8 mouse cellular contexts compared by ENCODE assay signal in the genomic region with DNA sequence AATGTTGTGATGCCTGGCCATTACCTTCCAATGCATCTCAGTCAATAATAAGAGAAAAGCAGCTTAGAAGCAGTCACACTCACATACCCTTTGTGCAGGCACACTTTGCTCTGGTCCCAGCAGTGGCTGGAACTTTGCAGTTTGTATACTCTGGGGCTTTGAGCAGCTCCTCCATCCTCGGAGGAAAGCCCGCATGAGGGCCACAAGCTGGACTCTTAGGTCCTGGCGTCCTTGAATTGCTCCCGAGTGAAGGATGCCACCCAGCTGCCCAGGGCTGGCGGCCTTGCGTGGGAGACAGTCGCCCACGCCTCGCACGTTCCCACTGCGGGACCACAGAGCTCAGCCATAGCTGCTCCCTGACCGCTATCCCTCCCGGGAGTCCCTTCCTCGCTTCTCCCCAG. TPM values are rescaled to one million over a fixed set of nuclear protein-coding genes. Genes with fewer than 3 reads are reported as not detected.
DNase-seq lines count a peak whose midpoint lies in the region; ATAC-seq and TF ChIP-seq lines count a peak whose summit lies in the region.

No protein-coding gene starts in this region.

- H3K4me1 ChIP-seq in megakaryocyte, embryonic 14.5 days: peaks cover 69% of the 10 kb centered on the region
- no peaks in the 10 kb centered on the region for H3K4me1 ChIP-seq in hindbrain, embryonic 11.5 days (replicated peaks; ENCODE audit: control insufficient read depth, insufficient read depth, low read length)
- H3K4me1 ChIP-seq in lung, embryonic 16.5 days (replicated peaks; ENCODE audit: control insufficient read depth, insufficient read depth, low read length): peaks cover 7% of the 10 kb centered on the region; the same call in 1 of the 2 replicates
- H3K4me1 ChIP-seq in stomach, postnatal 0 days (replicated peaks; ENCODE audit: control insufficient read depth, insufficient read depth): no peaks in the 10 kb centered on the region

- no peak overlapping the region for H3K27ac ChIP-seq in hindbrain, embryonic 11.5 days (ENCODE audit: low read depth, low read length)
- H3K27ac ChIP-seq in lung, embryonic 16.5 days (ENCODE audit: low read length): peak overlapping the region; percentile 83
- H3K27ac ChIP-seq in stomach, postnatal 0 days (replicated peaks): peak overlapping the region; percentile 81

- ATAC-seq in megakaryocyte, adult 5-6 weeks (ENCODE audit: poor library complexity, severe bottlenecking): no peak
- peak; percentile 49 for ATAC-seq in hindbrain, embryonic 11.5 days (ENCODE audit: low FRiP score)
- peak; percentile 17; the same call in 1 of the 2 replicates for ATAC-seq in lung, embryonic 16.5 days (ENCODE audit: low read depth)
- ATAC-seq in stomach, postnatal 0 days (ENCODE audit: low FRiP score, low TSS enrichment): peak; percentile 18; the same call in 1 of the 2 replicates

- no peaks in the 10 kb centered on the region for H3K9me3 ChIP-seq in megakaryocyte, embryonic 14.5 days
- H3K9me3 ChIP-seq in hindbrain, embryonic 11.5 days (ENCODE audit: control insufficient read depth, low read length): no peaks in the 10 kb centered on the region
- no peaks in the 10 kb centered on the region for H3K9me3 ChIP-seq in lung, embryonic 16.5 days (ENCODE audit: control insufficient read depth, low read length)
- no peaks in the 10 kb centered on the region for H3K9me3 ChIP-seq in stomach, postnatal 0 days (ENCODE audit: control insufficient read depth, low read length)

- WGBS in hindbrain, embryonic 11.5 days: 10% methylated on average over 14 of the region's 14 CpGs
- 9% methylated on average over 14 of the region's 14 CpGs for WGBS in lung, embryonic 16.5 days
- 12% methylated on average over 14 of the region's 14 CpGs for WGBS in stomach, postnatal 0 days

- peak overlapping the region; percentile 96 for H3K4me3 ChIP-seq in megakaryocyte, embryonic 14.5 days (replicated peaks)
- H3K4me3 ChIP-seq in hindbrain, embryonic 11.5 days (ENCODE audit: low read depth, low read length): peak overlapping the region; percentile 41
- peak overlapping the region; percentile 62 for H3K4me3 ChIP-seq in lung, embryonic 16.5 days (ENCODE audit: low read length)
- peak overlapping the region; percentile 57 for H3K4me3 ChIP-seq in stomach, postnatal 0 days (ENCODE audit: low read depth, low read length)

- peak overlapping the region; percentile 58 for H3K9ac ChIP-seq in hindbrain, embryonic 11.5 days (ENCODE audit: low read depth, low read length)
- peak overlapping the region; percentile 81 for H3K9ac ChIP-seq in lung, embryonic 16.5 days (ENCODE audit: low read length)
- peak overlapping the region; percentile 72 for H3K9ac ChIP-seq in stomach, postnatal 0 days (ENCODE audit: low read length)

- peak; percentile 12 for DNase-seq in adrenal gland, adult 2 months
- no peak for DNase-seq in adrenal gland, postnatal 14 days
- peak; percentile 2 for DNase-seq in hindbrain, embryonic 11.5 days (ENCODE audit: low spot score)
- peak; percentile 13 for DNase-seq in stomach, postnatal 0 days (ENCODE audit: low spot score)
- no peak for DNase-seq in c-Kit-positive CD71-positive TER-119-positive erythroid progenitor cells, embryonic 14.5 days (ENCODE audit: low spot score)

- no peaks in the 10 kb centered on the region for H3K27me3 ChIP-seq in megakaryocyte, embryonic 14.5 days (replicated peaks)
- H3K27me3 ChIP-seq in hindbrain, embryonic 11.5 days (ENCODE audit: control insufficient read depth, insufficient read depth, low read length): peaks cover 4% of the 10 kb centered on the region; the same call in 1 of the 2 replicates
- no peaks in the 10 kb centered on the region for H3K27me3 ChIP-seq in lung, embryonic 16.5 days (ENCODE audit: control insufficient read depth, insufficient read depth, low read depth, low read length)
- no peaks in the 10 kb centered on the region for H3K27me3 ChIP-seq in stomach, postnatal 0 days (ENCODE audit: control insufficient read depth, insufficient read depth, low read length)

- peak overlapping the region; percentile 94 for H3K4me2 ChIP-seq in hindbrain, embryonic 11.5 days (replicated peaks; ENCODE audit: low read depth, low read length)
- H3K4me2 ChIP-seq in lung, embryonic 16.5 days (ENCODE audit: low read depth, low read length): peak overlapping the region; percentile 78
- peak overlapping the region; percentile 69 for H3K4me2 ChIP-seq in stomach, postnatal 0 days (replicated peaks; ENCODE audit: low read depth)

- no peak for TF ChIP-seq CTCF in stomach, postnatal 0 days (IDR thresholded peaks at IDR 0.05; ENCODE audit: low read depth)

- TF ChIP-seq EP300 in stomach, postnatal 0 days (optimal IDR thresholded peaks at IDR 0.05): no peak

- H3K36me3 ChIP-seq in megakaryocyte, embryonic 14.5 days (replicated peaks; ENCODE audit: low read length): peaks cover 7% of the 10 kb centered on the region
- no peaks in the 10 kb centered on the region for H3K36me3 ChIP-seq in hindbrain, embryonic 11.5 days (ENCODE audit: control insufficient read depth, insufficient read depth, low read length)
- no peaks in the 10 kb centered on the region for H3K36me3 ChIP-seq in lung, embryonic 16.5 days (ENCODE audit: control insufficient read depth, insufficient read depth, low read length)
- H3K36me3 ChIP-seq in stomach, postnatal 0 days (ENCODE audit: control insufficient read depth, insufficient read depth, low read length): no peaks in the 10 kb centered on the region

RNA-seq across cellular contexts. Expression of a gene that starts 0.9 kb away (rescaled TPM):
- total RNA-seq in adrenal gland, adult 2 months (2021): 10 to 100 TPM; 22.4 to 32.3 TPM
- 5.3 and 7.9 TPM in 2 replicates for polyA plus RNA-seq in adrenal gland, adult 2 months (2012; rRNA removed)
- 31.6 and 39.5 TPM in 2 replicates for total RNA-seq in adrenal gland, postnatal 14 days (2021)
- 3.2 and 7.1 TPM in 2 replicates for polyA plus RNA-seq in megakaryocyte, embryonic 14.5 days (2012; ENCODE audit: insufficient read depth, low replicate concordance)
- 0.04 TPM in 1 of 2 replicates, not detected in the other for total RNA-seq in megakaryocyte, adult 5-6 weeks (2015)
- total RNA-seq in megakaryocyte, adult 5-6 weeks (2017): not detected in 2 replicates
- polyA plus RNA-seq in hindbrain, embryonic 11.5 days (2014; fragmentation: Nextera tagmentation; extraction: Ambion mirVana): 4.4 and 4.7 TPM in 2 replicates
- 100 and 110 TPM in 2 replicates for polyA plus RNA-seq in lung, embryonic 16.5 days (2015; fragmentation: Nextera tagmentation; extraction: Ambion mirVana)
- 16.3 and 17.3 TPM in 2 replicates for polyA plus RNA-seq in stomach, postnatal 0 days (2015; fragmentation: Nextera tagmentation; extraction: Ambion mirVana)

Comparison
In these comparisons a context has a peak if more than half of its experiments do, and no peak if none do; other contexts are left out.
1. DNase-seq: peak in adrenal gland, adult 2 months (single experiment), hindbrain, embryonic 11.5 days (single experiment) and stomach, postnatal 0 days (single experiment); none in adrenal gland, postnatal 14 days (single experiment) and c-Kit-positive CD71-positive TER-119-positive erythroid progenitor cells, embryonic 14.5 days (single experiment).
2. H3K4me3 ChIP-seq: peak in every context shown above with its lines; median percentile 96 in megakaryocyte, embryonic 14.5 days; 62 in lung, embryonic 16.5 days; 57 in stomach, postnatal 0 days; 41 in hindbrain, embryonic 11.5 days.
3. Peak in every context shown above with its lines, with median percentiles within 50 percentile points of each other: H3K4me2 ChIP-seq and H3K9ac ChIP-seq.